Mouse (Mus musculus) ES-Bruce4 (cell line): Measurements from ENCODE around the gene Hsd3b7. TPM values are rescaled to one million over a fixed set of nuclear protein-coding genes. Genes with fewer than 3 reads are reported as not detected.

Source experiments
- H3K27ac ChIP-seq: 2 replicates; pipeline ENCODE4 v1.5.1; 2012; ENCODE audit warnings: low read length, inconsistent platforms; ENCODE audit not compliant: insufficient read depth
- H3K27me3 ChIP-seq: 2 replicates; pipeline ENCODE4 v1.6.1; 2012; ENCODE audit warnings: mild to moderate bottlenecking, low read length, inconsistent platforms; ENCODE audit not compliant: control insufficient read depth, poor library complexity, insufficient read depth, severe bottlenecking
- H3K36me3 ChIP-seq: 2 replicates; pipeline ENCODE4 v1.6.1; 2012; ENCODE audit warnings: inconsistent platforms, mild to moderate bottlenecking, low read length, moderate library complexity; ENCODE audit not compliant: control insufficient read depth, poor library complexity, insufficient read depth, severe bottlenecking
- H3K4me1 ChIP-seq: one replicate; pipeline ENCODE4 v1.8.1; 2011; ENCODE audit warnings: low read length; ENCODE audit not compliant: control insufficient read depth, insufficient read depth
- H3K4me3 ChIP-seq: 2 replicates; pipeline ENCODE4 v1.5.1; 2011; ENCODE audit warnings: low read depth, mild to moderate bottlenecking, low read length
- H3K9ac ChIP-seq: 2 replicates; pipeline ENCODE4 v1.6.1; 2012; ENCODE audit warnings: low read depth, mild to moderate bottlenecking, inconsistent platforms; ENCODE audit not compliant: poor library complexity, severe bottlenecking
- H3K9me3 ChIP-seq: replicated peaks from 2 replicates; pipeline ENCODE4 v1.6.1; 2012; ENCODE audit warnings: mild to moderate bottlenecking, low read length, inconsistent platforms; ENCODE audit not compliant: control insufficient read depth, poor library complexity, insufficient read depth, severe bottlenecking
- CTCF ChIP-seq: IDR thresholded peaks from one replicate; pipeline ENCODE4 v1.8.1; 2011; ENCODE audit warnings: low read depth, low read length
- EP300 ChIP-seq: IDR thresholded peaks from 2 replicates; pipeline ENCODE4 v1.6.1; 2011; ENCODE audit warnings: low read depth, low read length; ENCODE audit not compliant: insufficient read depth
- POLR2A ChIP-seq: IDR thresholded peaks from one replicate; pipeline ENCODE4 v1.8.1; 2011; ENCODE audit warnings: low read length; ENCODE audit not compliant: insufficient read depth
- polyA plus RNA-seq: library from polyadenylated mRNA; stranded (reverse); fragments of >200 nt; gene quantifications from 2 replicates; pipeline ENCODE4 v1.2.4, GENCODE M21; 2011; ENCODE audit warnings: low read depth; ENCODE audit not compliant: missing spikeins, insufficient read depth, insufficient read length

Gene Hsd3b7
- polyA plus RNA-seq, 1 experiment: 11.2 TPM

DNA sequence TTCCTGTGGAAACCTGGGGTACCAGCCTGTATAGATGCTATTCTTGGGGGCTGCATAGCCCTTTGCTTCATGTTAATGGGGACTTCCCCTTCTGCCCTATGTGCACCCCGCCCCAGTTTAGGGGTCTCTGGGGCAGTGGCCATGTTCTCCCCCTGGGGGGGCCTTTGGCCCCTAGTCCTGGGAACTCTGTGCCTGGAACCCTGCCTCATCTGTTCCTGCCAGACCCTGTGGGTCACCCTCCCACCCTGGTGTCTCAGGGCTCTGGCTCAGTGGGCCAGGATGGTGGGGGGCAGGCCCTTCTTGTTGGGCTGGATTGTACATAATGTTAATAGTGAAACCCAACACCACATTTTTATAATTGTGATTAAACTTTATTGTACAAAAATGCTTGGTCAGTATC lies 666 bp upstream of the Hsd3b7 start:
- Histone ChIP-seq H3K9ac (no peak overlapping the region), H3K36me3 (peaks cover 36% of the 10 kb centered on the region), H3K27ac (no peak overlapping the region), H3K27me3 (no peaks in the 10 kb centered on the region), H3K4me1 (no peaks in the 10 kb centered on the region), H3K4me3 (no peak overlapping the region), H3K9me3 (no peaks in the 10 kb centered on the region)
- TF ChIP-seq EP300 (no peak), POLR2A (no peak), CTCF (no peak)

DNA sequence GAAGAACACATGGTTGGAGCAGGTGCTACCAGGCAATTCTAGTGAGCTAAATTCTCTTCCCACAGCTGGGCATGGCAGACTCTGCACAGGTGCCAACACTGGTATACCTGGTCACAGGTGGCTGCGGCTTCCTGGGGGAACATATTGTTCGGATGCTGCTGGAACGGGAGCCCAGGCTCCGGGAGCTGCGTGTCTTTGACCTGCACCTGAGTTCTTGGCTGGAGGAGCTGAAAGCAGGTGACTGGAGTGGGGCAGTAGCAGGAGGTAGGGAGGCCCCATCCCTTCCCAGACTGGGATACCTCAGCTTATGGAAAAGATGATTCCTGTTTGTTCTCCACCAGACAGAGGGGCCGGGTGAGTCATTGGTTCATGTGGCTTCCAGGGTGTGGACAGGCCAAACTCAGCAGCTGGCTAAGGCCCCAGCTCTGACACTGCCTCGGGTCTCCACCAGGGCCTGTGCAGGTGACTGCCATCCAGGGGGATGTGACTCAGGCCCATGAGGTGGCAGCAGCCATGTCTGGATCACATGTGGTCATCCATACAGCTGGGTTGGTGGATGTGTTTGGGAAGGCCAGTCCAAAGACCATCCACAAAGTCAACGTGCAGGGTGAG lies 712 bp downstream of the Hsd3b7 start:
- Histone ChIP-seq H3K9ac (peak overlapping the region; percentile 35; the same call in 1 of the 2 replicates), H3K4me1 (no peaks in the 10 kb centered on the region), H3K36me3 (peaks cover 24% of the 10 kb centered on the region), H3K4me3 (peak overlapping the region; percentile 59), H3K9me3 (no peaks in the 10 kb centered on the region), H3K27ac (0 out of 2 replicates have a peak overlapping the region, but pooled peaks have one; percentile 5), H3K27me3 (no peaks in the 10 kb centered on the region)
- TF ChIP-seq EP300 (no peak), CTCF (no peak), POLR2A (no peak)

DNA sequence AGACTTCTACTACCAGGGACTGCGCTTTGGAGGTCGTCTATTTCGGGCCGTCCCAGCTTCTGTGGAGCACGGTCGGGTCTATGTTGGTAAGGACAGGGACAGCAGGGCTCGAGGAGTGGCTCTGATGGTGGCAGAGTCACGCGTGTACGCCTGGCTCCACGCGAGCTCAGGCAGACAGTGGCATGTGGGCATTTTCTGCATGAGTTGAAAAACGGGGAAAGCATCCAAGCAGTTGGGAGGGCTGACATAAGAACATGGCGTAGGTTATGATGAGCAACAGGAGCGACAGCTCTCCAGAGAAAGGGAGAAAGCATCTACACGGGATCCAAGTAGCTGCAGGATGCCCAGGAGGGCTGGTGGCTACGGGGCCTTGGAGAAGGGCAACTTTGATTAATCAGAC lies 1.9 kb downstream of the Hsd3b7 start:
- no peaks in the 10 kb centered on the region for H3K27me3 ChIP-seq
- H3K4me3 ChIP-seq: no peak overlapping the region
- H3K27ac ChIP-seq: no peak overlapping the region
- H3K9me3 ChIP-seq: no peaks in the 10 kb centered on the region
- no peak overlapping the region for H3K9ac ChIP-seq
- TF ChIP-seq POLR2A (no peak), CTCF (no peak), EP300 (no peak)
- H3K4me1 ChIP-seq: no peaks in the 10 kb centered on the region
- peaks cover 14% of the 10 kb centered on the region; the same call in 1 of the 2 replicates for H3K36me3 ChIP-seq

DNA sequence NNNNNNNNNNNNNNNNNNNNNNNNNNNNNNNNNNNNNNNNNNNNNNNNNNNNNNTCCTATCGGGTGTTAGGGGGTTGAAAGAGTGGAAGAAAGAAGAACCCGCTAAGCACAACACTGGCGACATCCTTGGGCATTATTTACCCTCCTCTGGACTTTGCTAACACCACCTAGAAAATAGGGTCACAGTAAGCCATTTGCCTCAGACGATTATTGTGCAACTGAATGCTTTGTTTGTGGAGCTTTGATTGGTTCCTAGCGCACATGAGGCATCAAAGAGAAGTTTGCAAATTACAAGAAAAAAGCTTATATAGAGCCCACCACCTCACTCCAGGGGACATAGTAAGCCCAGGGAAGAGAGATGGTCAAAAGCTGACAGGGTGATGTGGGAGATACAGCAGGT lies 8.4 kb downstream of the Hsd3b7 start:
- TF ChIP-seq CTCF (no peak), EP300 (no peak), POLR2A (no peak)
- Histone ChIP-seq H3K27me3 (no peaks in the 10 kb centered on the region), H3K9ac (no peak overlapping the region), H3K36me3 (no peaks in the 10 kb centered on the region), H3K9me3 (no peaks in the 10 kb centered on the region), H3K4me1 (no peaks in the 10 kb centered on the region), H3K27ac (no peak overlapping the region), H3K4me3 (no peak overlapping the region)

DNA sequence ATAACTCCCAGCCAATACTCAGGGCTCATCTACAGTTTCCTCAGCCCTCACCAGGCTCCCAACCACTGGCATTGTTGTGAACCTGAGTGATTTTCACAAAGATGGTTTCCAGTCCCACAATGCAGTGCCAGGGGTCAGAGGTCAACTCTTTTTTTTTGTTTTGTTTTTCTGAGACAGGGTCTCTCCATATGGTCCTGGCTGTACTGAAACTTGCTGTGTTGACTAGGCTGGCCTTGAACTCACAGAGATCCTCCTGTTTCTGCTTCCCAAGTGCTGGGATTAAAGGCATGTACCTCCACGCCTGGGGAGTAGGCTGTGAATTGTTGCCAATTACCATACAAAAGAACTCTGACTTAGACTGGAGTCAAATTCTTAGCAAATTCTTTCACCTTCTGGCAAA lies 9.4 kb downstream of the Hsd3b7 start:
- H3K27me3 ChIP-seq: no peaks in the 10 kb centered on the region
- H3K4me3 ChIP-seq: no peak overlapping the region
- no peak for TF ChIP-seq EP300
- no peak for TF ChIP-seq CTCF
- TF ChIP-seq POLR2A: no peak
- H3K4me1 ChIP-seq: no peaks in the 10 kb centered on the region
- no peak overlapping the region for H3K27ac ChIP-seq
- no peaks in the 10 kb centered on the region for H3K36me3 ChIP-seq
- H3K9me3 ChIP-seq: no peaks in the 10 kb centered on the region
- H3K9ac ChIP-seq: no peak overlapping the region

DNA sequence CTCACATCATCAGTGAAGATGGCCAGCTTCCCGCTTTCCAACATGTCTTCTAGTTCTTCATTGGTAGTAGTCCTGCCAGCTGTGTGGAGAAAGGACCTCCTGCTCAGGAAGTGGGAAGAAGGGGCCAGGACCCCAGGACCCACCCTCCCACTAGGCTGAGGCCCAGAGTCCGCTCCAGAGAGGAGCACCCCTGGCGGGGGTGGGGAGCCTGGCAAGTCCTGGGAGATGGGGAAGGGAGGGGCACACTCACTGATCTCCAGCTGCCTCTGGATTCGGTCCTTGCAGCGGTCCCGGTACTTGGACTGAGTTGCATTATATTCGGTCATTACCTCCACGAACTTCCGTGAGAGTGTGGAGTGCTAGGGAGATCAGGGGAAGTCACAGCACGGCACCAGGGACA lies 10.2 kb downstream of the Hsd3b7 start:
- Histone ChIP-seq H3K27me3 (no peaks in the 10 kb centered on the region), H3K36me3 (no peaks in the 10 kb centered on the region), H3K4me1 (no peaks in the 10 kb centered on the region), H3K9me3 (no peaks in the 10 kb centered on the region), H3K4me3 (peak overlapping the region; percentile 51), H3K27ac (no peak overlapping the region), H3K9ac (0 out of 2 replicates have a peak overlapping the region, but pooled peaks have one; percentile 19)
- TF ChIP-seq CTCF (no peak), POLR2A (no peak), EP300 (no peak)
